Mouse (Mus musculus) liver, embryonic 14 days (tissue): ENCODE results near the gene Tor1a. TPM values are rescaled to one million over a fixed set of nuclear protein-coding genes. Genes with fewer than 3 reads are reported as not detected.

Source experiments
- polyA plus RNA-seq: library from polyadenylated mRNA; depleted of rRNA; stranded (reverse); fragments of >200 nt; gene quantifications from 2 replicates; pipeline ENCODE4 v1.2.3, GENCODE M21; 2012; rRNA removed

Tor1a gene
- 24.6 and 30.5 TPM in 2 replicates for polyA plus RNA-seq

GRCm38 (mm10) chr2:30967352-30968327 lies at the start of gene Tor1a:
Gene Tor1a (minus strand): TSS chr2:30967933.

GRCm38 (mm10) chr2:30981790-30982513 lies 14.2 kb upstream of the Tor1a start, which contains the start of the genes BC005624 and Usp20:
Gene BC005624 (minus strand): TSS chr2:30982201.
Gene Usp20 (plus strand): TSS chr2:30982279.

GRCm38 (mm10) chr2:30952824-30953490 lies 14.8 kb downstream of the Tor1a start, which contains the start of gene Tor1b:
Gene Tor1b (plus strand): TSS chr2:30952959.

GRCm38 (mm10) chr2:30929483-30930045 lies 38.2 kb downstream of the Tor1a start, which contains the start of gene Ptges:
Gene Ptges (minus strand): TSS chr2:30929863.

Other genes starting within 250 kb of the Tor1a start
- 0.05 and 0.06 TPM in 2 replicates for gene 1700001O22Rik, start 164.3 kb downstream of the Tor1a start, polyA plus RNA-seq
- gene Ntmt1, start 160.1 kb downstream of the Tor1a start, polyA plus RNA-seq, result 13.4 and 15.6 TPM in 2 replicates
- 22.5 and 26.0 TPM in 2 replicates for gene Asb6, start 137.6 kb downstream of the Tor1a start, polyA plus RNA-seq
- gene Prrx2, start 133.0 kb downstream of the Tor1a start, polyA plus RNA-seq, result 0.41 and 0.71 TPM in 2 replicates
- 0.11 and 0.12 TPM in 2 replicates for gene Ptges, start 38.1 kb downstream of the Tor1a start, polyA plus RNA-seq
- gene Tor1b, start 15.0 kb downstream of the Tor1a start, polyA plus RNA-seq, result 14.1 and 16.4 TPM in 2 replicates
- 26.6 and 28.3 TPM in 2 replicates for gene BC005624, start 14.3 kb upstream of the Tor1a start, polyA plus RNA-seq
- 2.3 and 2.8 TPM in 2 replicates for gene Usp20, start 14.3 kb upstream of the Tor1a start, polyA plus RNA-seq
- gene Fnbp1, start 174.1 kb upstream of the Tor1a start, polyA plus RNA-seq, result 6.8 and 7.6 TPM in 2 replicates
- gene Gpr107, start 184.4 kb upstream of the Tor1a start, polyA plus RNA-seq, result 5.4 and 5.9 TPM in 2 replicates